Mouse (Mus musculus) neural tube, embryonic 14.5 days (tissue): Measurements from ENCODE around the gene Pef1. TPM values are rescaled to one million over a fixed set of nuclear protein-coding genes. Genes with fewer than 3 reads are reported as not detected.

Source experiments
- polyA plus RNA-seq: library from polyadenylated mRNA; unstranded; fragments of >200 nt; fragmentation: Nextera tagmentation; extraction: Ambion mirVana; gene quantifications from 2 replicates; pipeline ENCODE4 v1.2.1, GENCODE M21; 2014

Pef1 gene
- polyA plus RNA-seq, 1 experiment from 2014 or later, result 68.3 TPM

Other genes with a start within 250 kb of the Pef1 start
- not detected in 2 replicates for gene Spocd1, start 173.3 kb upstream of the Pef1 start, polyA plus RNA-seq
- 15.4 and 17.1 TPM in 2 replicates for gene Adgrb2, start 117.7 kb upstream of the Pef1 start, polyA plus RNA-seq
- gene Col16a1, start 54.7 kb upstream of the Pef1 start, polyA plus RNA-seq, result 5.8 and 18.2 TPM in 2 replicates
- 1.2 and 1.8 TPM in 2 replicates for gene Hcrtr1, start 36.8 kb downstream of the Pef1 start, polyA plus RNA-seq
- 0.79 and 4.7 TPM in 2 replicates for gene Tinagl1, start 72.6 kb downstream of the Pef1 start, polyA plus RNA-seq
- gene Gm853, start 119.8 kb downstream of the Pef1 start, polyA plus RNA-seq, result not detected in 2 replicates
- 34.8 and 36.4 TPM in 2 replicates for gene Serinc2, start 176.6 kb downstream of the Pef1 start, polyA plus RNA-seq
- 193 and 278 TPM in 2 replicates for gene Fabp3, start 206.0 kb downstream of the Pef1 start, polyA plus RNA-seq
- gene Gm10570, start 206.1 kb downstream of the Pef1 start, polyA plus RNA-seq, result 0.99 and 1.8 TPM in 2 replicates